Mouse (Mus musculus): Measurements from ENCODE around the gene Cep152. TPM values are rescaled to one million over a fixed set of nuclear protein-coding genes. Genes with fewer than 3 reads are reported as not detected.

The Cep152 gene
- polyA plus RNA-seq, 1 experiment from 2014 or later, result 3.1 TPM

DNA sequence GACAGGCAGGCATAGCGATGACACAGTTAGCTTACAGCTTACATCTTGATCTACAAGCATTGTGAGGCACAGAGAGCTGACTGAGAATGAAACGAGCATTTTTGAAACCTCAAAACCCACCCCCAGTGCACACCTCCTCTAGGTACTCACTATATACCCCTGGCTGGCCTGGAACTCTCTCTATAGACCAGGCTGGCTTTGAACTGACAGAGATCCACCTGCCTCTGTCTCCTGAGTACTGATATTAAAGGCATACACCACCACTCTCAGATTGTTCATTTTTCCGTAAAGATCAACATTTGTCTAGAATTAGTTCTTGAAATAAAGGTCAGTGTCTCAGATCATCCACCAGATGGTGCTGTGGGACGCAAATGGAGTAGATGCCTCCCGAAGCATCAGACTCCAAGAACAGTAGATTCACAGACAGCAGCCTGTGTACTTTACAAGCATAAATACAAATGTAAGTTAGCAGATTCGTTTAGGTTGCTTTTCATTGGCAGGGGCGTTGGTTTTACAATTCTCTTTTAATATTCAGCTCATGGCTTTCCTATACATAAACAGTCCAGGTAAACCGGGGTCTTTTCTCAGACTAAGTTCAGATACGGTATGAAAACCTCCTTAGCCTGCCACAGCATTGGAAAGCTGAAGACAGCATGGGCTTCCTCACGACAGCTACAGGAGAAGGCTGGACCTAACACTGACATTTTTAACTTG is 35.1 kb upstream of the Cep152 start:
- H3K4me1 ChIP-seq (replicated peaks), result peaks cover 10% of the 10 kb centered on the region
- 15% methylated on average over 10 of the region's 10 CpGs for WGBS
- ATAC-seq (ENCODE audit: low FRiP score, low read depth), result peak; percentile 84
- peak overlapping the region; percentile 8; the same call in 1 of the 2 replicates for H3K9ac ChIP-seq
- H3K9me3 ChIP-seq, result no peaks in the 10 kb centered on the region
- H3K4me2 ChIP-seq, result peak overlapping the region; percentile 51
- H3K4me3 ChIP-seq, result peak overlapping the region; percentile 21
- no peaks in the 10 kb centered on the region for H3K36me3 ChIP-seq
- H3K27ac ChIP-seq (replicated peaks), result 0 out of 2 replicates have a peak overlapping the region, but pooled peaks have one; percentile 35
- H3K27me3 ChIP-seq, result no peaks in the 10 kb centered on the region

DNA sequence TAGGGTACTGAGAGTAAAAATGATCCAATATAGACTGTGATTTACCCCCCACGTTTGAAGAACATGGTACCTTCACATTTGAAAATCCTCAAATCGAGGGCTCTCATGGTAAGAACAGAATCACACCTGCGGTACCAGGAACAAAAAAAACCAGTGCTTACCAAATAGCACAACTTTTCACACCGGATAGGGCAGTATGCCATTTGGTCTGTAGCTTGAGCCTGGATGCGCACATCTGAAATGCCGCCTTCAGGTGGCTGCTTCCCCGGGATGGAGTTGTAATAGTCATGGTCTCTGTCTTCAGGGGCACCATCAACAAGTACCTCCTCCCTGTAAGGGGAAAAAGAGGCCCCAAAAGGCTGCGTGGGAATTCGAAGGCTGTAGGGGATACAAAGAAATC is 30.5 kb upstream of the Cep152 start:
- Histone ChIP-seq H3K4me3 (no peak overlapping the region), H3K9ac (no peak overlapping the region), H3K27me3 (no peaks in the 10 kb centered on the region), H3K36me3 (no peaks in the 10 kb centered on the region), H3K27ac (replicated peaks) (no peak overlapping the region), H3K4me1 (replicated peaks) (peaks cover 3% of the 10 kb centered on the region), H3K4me2 (no peak overlapping the region), H3K9me3 (no peaks in the 10 kb centered on the region)
- WGBS, result 91% methylated on average over 9 of the region's 9 CpGs
- no peak for ATAC-seq (ENCODE audit: low FRiP score, low read depth)

DNA sequence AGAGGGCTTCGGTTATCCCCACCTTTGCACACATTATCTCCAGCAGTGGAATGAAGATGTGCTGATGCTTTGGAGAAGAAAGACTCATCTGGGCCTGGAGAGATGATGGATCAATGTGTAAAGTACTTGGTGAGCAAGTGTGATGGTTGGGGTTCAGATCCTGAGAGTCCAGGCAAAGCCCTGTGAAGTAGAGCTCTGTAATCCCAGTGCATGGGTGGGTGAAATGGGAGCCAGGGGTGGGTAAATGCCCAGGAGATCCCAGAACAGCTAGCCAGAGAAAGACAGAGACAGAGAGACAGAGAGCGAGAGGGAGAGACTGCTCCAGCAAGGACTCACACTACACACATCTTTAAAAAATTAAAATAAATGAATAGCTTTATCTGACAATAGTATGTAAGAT is 28.4 kb upstream of the Cep152 start:
- no peak overlapping the region for H3K4me3 ChIP-seq
- no peak for ATAC-seq (ENCODE audit: low FRiP score, low read depth)
- H3K9ac ChIP-seq, result no peak overlapping the region
- no peaks in the 10 kb centered on the region for H3K36me3 ChIP-seq
- no peaks in the 10 kb centered on the region for H3K4me1 ChIP-seq (replicated peaks)
- WGBS, result 93% methylated on average over 2 of the region's 2 CpGs
- H3K27me3 ChIP-seq, result no peaks in the 10 kb centered on the region
- H3K4me2 ChIP-seq, result no peak overlapping the region
- H3K27ac ChIP-seq (replicated peaks), result no peak overlapping the region
- no peaks in the 10 kb centered on the region for H3K9me3 ChIP-seq

DNA sequence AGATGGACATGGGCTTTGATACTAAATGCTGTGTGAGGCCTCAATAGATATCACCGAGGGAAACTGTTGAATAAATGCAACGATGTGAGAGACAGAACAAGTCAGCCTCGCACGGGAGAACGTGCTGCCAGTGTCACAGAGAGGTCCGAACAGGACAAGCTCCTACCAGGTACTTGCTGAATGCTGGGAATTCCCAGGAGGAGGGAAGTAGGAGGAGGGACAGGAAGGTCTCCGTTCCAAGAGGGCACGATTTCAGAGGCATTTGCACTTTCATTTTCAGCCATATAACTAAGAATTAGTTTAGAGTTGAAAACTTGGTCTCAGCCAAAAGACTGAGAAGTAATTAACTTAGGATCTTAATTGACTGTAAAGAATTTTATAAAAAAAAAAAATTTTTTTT is 26.6 kb upstream of the Cep152 start:
- Histone ChIP-seq H3K4me2 (no peak overlapping the region), H3K9ac (no peak overlapping the region), H3K36me3 (no peaks in the 10 kb centered on the region), H3K27ac (replicated peaks) (no peak overlapping the region), H3K4me3 (no peak overlapping the region), H3K4me1 (replicated peaks) (no peaks in the 10 kb centered on the region), H3K9me3 (no peaks in the 10 kb centered on the region), H3K27me3 (no peaks in the 10 kb centered on the region)
- 56% methylated on average over 8 of the region's 8 CpGs for WGBS
- ATAC-seq (ENCODE audit: low FRiP score, low read depth), result no peak

DNA sequence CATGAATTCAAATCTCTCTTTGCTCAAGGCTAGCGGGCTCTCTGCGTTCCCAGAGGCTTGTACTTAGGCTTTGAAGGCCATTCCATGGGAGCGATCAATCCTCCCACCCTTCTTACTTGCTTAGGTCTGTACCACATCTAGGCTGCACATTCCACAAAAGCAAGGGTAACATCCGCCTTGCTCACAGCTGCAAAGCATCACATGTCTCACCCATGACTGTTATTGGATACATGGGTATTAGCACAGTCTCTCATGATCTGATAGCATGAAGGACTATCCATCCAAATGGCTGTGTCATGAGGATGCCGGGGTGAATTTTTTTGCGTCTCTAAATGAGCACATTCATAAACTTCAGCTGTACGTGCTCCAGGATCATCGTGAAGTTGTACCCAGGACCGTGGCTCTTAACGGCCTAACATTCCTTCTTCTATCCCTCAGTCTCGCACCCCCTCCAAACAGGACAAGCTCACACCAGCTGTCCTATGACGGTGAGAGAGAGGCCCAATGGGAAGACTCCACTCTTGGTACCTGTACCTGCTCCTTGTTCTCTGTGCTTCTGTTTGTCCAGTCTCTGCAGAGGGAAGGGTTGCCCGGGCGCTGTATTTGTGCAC is 25.9 kb upstream of the Cep152 start:
- H3K4me3 ChIP-seq, result no peak overlapping the region

DNA sequence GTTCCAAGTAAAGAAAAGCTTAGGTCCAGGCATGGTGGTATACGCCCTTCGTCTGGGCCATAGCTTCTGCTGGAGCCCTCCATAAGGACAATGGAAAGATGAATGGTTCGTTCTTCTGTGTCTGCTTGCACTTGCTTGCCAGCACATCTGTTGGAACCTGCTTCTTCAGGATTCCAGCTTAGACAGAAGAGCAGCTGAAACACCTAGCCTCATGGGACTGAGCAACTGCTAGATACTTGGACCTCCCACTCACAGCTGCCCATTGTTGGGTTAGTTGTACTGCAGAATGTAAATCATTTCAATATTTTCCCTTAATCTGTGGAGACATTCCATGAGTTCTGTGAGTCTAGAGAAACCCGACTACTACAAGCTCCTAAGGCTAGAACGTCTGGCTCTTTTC is 25.1 kb upstream of the Cep152 start:
- Histone ChIP-seq H3K27me3 (no peaks in the 10 kb centered on the region), H3K36me3 (no peaks in the 10 kb centered on the region), H3K9ac (no peak overlapping the region), H3K4me3 (no peak overlapping the region), H3K4me1 (replicated peaks) (0 out of 2 replicates have a peak, but pooled peaks cover under 1% of the 10 kb centered on the region), H3K4me2 (no peak overlapping the region), H3K27ac (replicated peaks) (no peak overlapping the region), H3K9me3 (no peaks in the 10 kb centered on the region)
- 93% methylated on average over 5 of the region's 5 CpGs for WGBS
- ATAC-seq (ENCODE audit: low FRiP score, low read depth), result no peak

More for the DNA sequence above, 25.9 kb upstream of the Cep152 start:
- no peaks in the 10 kb centered on the region for H3K36me3 ChIP-seq
- no peaks in the 10 kb centered on the region for H3K27me3 ChIP-seq
- H3K9me3 ChIP-seq, result no peaks in the 10 kb centered on the region
- no peak for ATAC-seq (ENCODE audit: low FRiP score, low read depth)
- no peak overlapping the region for H3K4me2 ChIP-seq
- H3K27ac ChIP-seq (replicated peaks), result no peak overlapping the region
- H3K4me1 ChIP-seq (replicated peaks), result no peaks in the 10 kb centered on the region
- H3K9ac ChIP-seq, result no peak overlapping the region
- WGBS, result 93% methylated on average over 14 of the region's 14 CpGs

DNA sequence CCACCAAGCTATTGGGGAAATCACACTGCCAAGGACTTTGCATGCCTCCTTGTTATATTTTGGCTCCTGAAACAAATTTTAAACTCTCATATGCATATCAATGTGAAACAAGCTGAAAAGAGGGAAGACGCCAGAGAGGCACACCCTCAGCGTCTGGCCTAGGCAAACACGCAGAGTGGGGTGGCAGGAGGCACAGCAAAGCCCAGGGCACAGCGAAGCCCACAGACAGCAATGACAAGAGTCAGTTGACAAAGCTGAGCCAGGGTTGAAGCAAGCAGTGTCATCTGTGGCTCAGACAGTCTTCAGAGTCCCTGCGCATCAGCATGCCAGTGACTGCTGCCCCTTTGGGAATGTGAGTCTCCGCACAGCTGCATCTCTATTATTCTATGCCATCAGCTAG is 20.0 kb upstream of the Cep152 start:
- H3K9me3 ChIP-seq, result no peaks in the 10 kb centered on the region
- H3K27ac ChIP-seq (replicated peaks), result no peak overlapping the region
- 0 out of 2 replicates have a peak, but pooled peaks cover 2% of the 10 kb centered on the region for H3K4me1 ChIP-seq (replicated peaks)
- no peak overlapping the region for H3K4me3 ChIP-seq
- H3K9ac ChIP-seq, result no peak overlapping the region
- H3K36me3 ChIP-seq, result no peaks in the 10 kb centered on the region
- ATAC-seq (ENCODE audit: low FRiP score, low read depth), result no peak
- no peaks in the 10 kb centered on the region for H3K27me3 ChIP-seq
- WGBS, result 60% methylated on average over 6 of the region's 6 CpGs
- no peak overlapping the region for H3K4me2 ChIP-seq

DNA sequence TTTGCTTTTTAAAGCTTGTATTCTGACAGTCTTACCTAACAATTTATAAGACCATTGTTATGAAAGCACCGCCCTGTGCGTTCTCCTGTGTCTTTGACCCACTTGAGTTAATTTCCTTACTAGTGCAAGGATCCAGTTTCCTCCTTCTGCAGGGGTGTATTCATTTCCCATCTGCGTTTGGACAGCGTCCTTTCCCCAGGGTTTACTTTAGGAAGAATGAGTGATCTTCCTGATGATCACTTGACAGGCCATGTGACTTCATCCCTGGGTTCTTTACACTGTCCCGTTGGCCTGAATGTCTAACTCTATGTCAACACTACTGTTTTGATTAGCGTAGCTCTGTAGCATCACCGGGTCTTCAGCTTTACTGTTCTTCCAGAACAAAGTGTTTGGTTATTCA is 12.4 kb upstream of the Cep152 start:
- Histone ChIP-seq H3K4me1 (replicated peaks) (no peaks in the 10 kb centered on the region), H3K27ac (replicated peaks) (no peak overlapping the region), H3K9ac (no peak overlapping the region), H3K27me3 (no peaks in the 10 kb centered on the region), H3K4me2 (no peak overlapping the region), H3K36me3 (no peaks in the 10 kb centered on the region), H3K9me3 (no peaks in the 10 kb centered on the region), H3K4me3 (no peak overlapping the region)
- ATAC-seq (ENCODE audit: low FRiP score, low read depth), result no peak
- 88% methylated on average over 7 of the region's 7 CpGs for WGBS

DNA sequence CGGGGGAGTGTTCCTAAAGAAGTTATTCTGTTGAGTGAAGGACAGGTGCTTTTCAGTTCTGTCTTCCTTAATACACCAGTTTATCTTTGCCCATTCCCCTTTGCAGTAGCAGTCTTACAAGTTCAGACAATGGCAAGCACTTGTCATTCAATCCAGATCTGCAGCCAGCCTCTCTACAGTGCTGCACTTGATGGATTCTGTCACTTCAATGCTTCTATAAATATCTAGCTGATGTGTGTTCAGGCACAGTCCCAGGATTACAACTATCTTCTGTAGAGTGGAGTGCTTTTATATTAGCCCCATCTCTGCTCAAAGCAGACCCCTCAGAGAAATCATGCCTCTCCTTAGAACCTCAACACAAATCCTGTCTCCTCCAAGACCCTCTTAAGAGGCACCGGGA is 5.1 kb upstream of the Cep152 start:
- 98% methylated on average over 2 of the region's 2 CpGs for WGBS
- no peak overlapping the region for H3K4me3 ChIP-seq
- H3K9ac ChIP-seq, result no peak overlapping the region

DNA sequence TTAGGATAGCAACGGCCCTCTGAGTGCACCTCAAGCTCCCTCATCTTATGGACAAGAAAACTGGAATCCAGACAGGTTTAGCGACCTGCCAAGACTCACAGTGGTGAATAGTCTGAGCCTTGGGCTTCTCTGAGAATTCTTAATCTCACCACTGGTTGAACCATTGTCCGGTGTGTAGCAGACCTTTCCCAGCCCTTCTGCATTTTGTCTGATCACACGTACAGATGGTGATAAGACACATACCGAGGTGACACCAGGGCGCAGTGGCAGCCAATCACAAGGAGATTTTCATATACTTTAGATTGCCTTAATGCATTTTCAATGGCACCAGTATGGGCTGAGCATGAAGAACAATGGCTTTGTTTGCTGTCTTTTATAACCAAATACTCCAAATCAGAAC is 3.6 kb upstream of the Cep152 start:
- Histone ChIP-seq H3K27me3 (no peaks in the 10 kb centered on the region), H3K27ac (replicated peaks) (no peak overlapping the region), H3K9ac (no peak overlapping the region), H3K9me3 (no peaks in the 10 kb centered on the region), H3K4me3 (no peak overlapping the region), H3K4me1 (replicated peaks) (peaks cover 18% of the 10 kb centered on the region), H3K36me3 (no peaks in the 10 kb centered on the region), H3K4me2 (no peak overlapping the region)
- WGBS, result 90% methylated on average over 6 of the region's 6 CpGs
- ATAC-seq (ENCODE audit: low FRiP score, low read depth), result no peak

More for the DNA sequence above, 5.1 kb upstream of the Cep152 start:
- Histone ChIP-seq H3K27ac (replicated peaks) (no peak overlapping the region), H3K27me3 (no peaks in the 10 kb centered on the region), H3K9me3 (no peaks in the 10 kb centered on the region), H3K4me2 (no peak overlapping the region), H3K36me3 (no peaks in the 10 kb centered on the region), H3K4me1 (replicated peaks) (peaks cover 7% of the 10 kb centered on the region; the same call in 1 of the 2 replicates)
- no peak for ATAC-seq (ENCODE audit: low FRiP score, low read depth)

DNA sequence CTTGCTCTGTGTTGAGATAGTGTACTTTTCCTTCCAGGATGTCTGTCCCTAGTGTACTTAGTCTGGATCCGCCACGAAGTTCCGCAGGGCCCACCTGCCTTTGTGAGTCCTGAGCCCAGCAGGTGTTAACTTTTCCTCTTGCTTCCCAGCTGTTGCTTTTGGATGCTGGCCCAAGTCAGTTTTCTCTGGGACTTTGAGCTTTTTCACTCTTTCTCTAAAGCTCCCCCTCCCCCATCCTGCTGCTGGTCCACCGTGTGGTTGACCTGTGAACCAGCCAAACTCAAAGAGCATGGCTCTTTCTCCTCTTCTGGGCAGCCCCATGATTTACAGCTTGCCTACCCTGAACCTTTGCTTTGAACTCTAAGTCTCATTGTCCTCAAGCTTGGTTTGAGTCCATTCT is 1.6 kb upstream of the Cep152 start:
- no peak overlapping the region for H3K9ac ChIP-seq
- H3K4me3 ChIP-seq, result no peak overlapping the region
- H3K9me3 ChIP-seq, result no peaks in the 10 kb centered on the region
- 76% methylated on average over 4 of the region's 4 CpGs for WGBS
- no peak for ATAC-seq (ENCODE audit: low FRiP score, low read depth)
- no peak overlapping the region for H3K4me2 ChIP-seq
- H3K27ac ChIP-seq (replicated peaks), result no peak overlapping the region
- H3K36me3 ChIP-seq, result no peaks in the 10 kb centered on the region
- peaks cover 24% of the 10 kb centered on the region for H3K4me1 ChIP-seq (replicated peaks)
- no peaks in the 10 kb centered on the region for H3K27me3 ChIP-seq

DNA sequence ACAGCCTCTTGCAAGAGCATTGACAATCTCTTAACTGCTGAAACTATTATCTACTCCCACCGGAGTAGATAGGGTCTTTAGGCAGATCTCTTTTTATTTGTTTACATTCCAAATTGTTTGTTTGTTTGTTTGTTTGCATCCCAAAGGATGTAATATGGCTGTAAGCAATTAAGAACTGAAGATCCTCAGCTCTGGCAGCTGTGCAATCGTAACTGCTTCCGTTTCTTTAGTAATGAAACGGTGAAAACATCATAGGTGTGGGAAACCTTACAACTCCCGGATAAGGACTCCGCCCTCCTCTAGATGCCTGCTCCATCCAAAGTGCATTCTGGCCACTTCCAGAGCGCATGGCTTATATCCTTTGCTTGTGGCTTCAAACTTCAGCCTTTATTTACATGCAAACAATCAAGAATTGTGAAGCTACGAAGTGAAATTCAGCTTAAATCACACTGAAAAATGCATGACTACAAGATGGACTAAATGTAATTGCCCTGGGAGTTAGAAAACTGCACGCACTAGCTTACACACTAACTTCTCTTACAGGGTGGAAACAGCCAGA is 707 bp downstream of the Cep152 start:
- H3K9me3 ChIP-seq, result no peaks in the 10 kb centered on the region
- no peaks in the 10 kb centered on the region for H3K36me3 ChIP-seq
- peak overlapping the region; percentile 95 for H3K4me3 ChIP-seq
- peak overlapping the region; percentile 72 for H3K9ac ChIP-seq
- H3K4me2 ChIP-seq, result peak overlapping the region; percentile 75
- WGBS, result 18% methylated on average over 9 of the region's 9 CpGs
- H3K27me3 ChIP-seq, result no peaks in the 10 kb centered on the region
- peaks cover 24% of the 10 kb centered on the region for H3K4me1 ChIP-seq (replicated peaks)
- H3K27ac ChIP-seq (replicated peaks), result no peak overlapping the region
- ATAC-seq (ENCODE audit: low FRiP score, low read depth), result no peak
